Mouse (Mus musculus) ES-Bruce4 (cell line): Measurements from ENCODE around the gene Arf3.

ENCODE experiments used
- CTCF ChIP-seq: IDR thresholded peaks from one replicate; pipeline ENCODE4 v1.8.1; 2011; ENCODE audit warnings: low read depth, low read length
- POLR2A ChIP-seq: IDR thresholded peaks from one replicate; pipeline ENCODE4 v1.8.1; 2011; ENCODE audit warnings: low read length; ENCODE audit not compliant: insufficient read depth

DNA sequence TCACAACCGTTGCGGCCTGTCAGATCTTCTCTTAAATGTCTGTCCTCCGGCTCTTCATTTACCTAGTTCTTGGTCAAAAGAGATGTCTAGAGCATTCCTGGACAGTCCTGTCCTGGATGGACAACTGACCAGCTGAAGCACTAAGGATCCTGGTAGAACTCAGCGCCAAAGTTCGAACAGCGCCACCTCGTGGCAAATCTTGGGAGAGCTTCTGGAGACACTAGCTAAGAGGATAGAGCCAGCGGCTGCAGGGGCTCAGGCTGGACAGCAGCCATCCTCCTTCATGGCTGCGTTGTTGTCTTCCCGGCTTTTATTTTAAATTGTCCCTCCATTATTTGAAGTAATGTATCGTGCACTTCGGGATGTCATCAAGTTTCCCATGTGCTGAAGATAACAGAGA, 36.4 kb upstream of the Arf3 start:
- TF ChIP-seq CTCF = peak; percentile 91
- no peak for TF ChIP-seq POLR2A
